Mouse (Mus musculus): ENCODE measurements around the gene Gm10337. TPM values are rescaled to one million over a fixed set of nuclear protein-coding genes. Genes with fewer than 3 reads are reported as not detected.

Gene Gm10337
- polyA plus RNA-seq, 1 experiment from 2014 or later = 2.7 TPM

DNA sequence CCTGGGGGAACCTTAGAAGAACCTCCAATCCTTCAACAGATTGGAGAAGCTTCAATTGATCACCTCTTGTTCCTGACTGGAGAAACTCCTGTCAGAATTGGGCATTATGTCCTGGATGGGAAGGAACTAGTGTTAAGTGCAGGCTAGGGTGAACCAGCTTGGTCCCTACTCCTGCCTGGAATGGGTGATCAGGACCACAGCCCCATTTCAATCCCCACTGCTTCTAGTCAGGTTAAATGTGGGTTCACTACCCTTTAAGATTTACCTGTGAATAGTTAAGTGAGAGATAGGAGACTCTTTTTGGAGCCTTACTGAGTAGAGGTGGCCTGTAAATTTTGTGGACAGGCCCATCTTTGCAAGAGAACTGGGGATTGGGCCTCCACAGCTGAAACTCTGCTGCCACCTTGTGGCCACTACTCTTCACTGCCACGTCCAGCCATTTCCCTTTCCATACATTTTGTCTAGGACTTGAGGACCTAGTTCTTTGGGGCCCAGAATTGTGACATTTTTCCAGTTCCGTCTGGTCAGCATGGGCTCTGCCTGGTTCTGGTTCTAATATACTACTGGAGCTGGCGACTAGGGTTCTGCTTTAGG, 21.5 kb downstream of the Gm10337 start, which contains the start of gene Npff:
Gene Npff, minus strand, starts transcription at position 51 of the 594 bp plus-strand sequence.
- H3K4me1 ChIP-seq (ENCODE audit: control insufficient read depth, insufficient read depth, low read length) = peaks cover 9% of the 10 kb centered on the region
- no peaks in the 10 kb centered on the region for H3K9me3 ChIP-seq (replicated peaks; ENCODE audit: control insufficient read depth, low read length)
- ATAC-seq (replicated peaks; ENCODE audit: insufficient number of reproducible peaks, low FRiP score, low TSS enrichment) = no peak
- no peak within 1 kb of the TSS for H3K9ac ChIP-seq (ENCODE audit: low read depth, low read length)
- H3K4me3 ChIP-seq (ENCODE audit: low read depth, low read length) = no peak within 1 kb of the TSS
- no peak within 1 kb of the TSS for H3K27ac ChIP-seq (ENCODE audit: low read depth, low read length)
- peaks cover 14% of the 10 kb centered on the region; the same call in 1 of the 2 replicates for H3K36me3 ChIP-seq (ENCODE audit: control insufficient read depth, insufficient read depth, low read length)
- WGBS (ENCODE audit: insufficient replicate concordance) = 8% methylated on average over 3 of the region's 3 CpGs
- H3K27me3 ChIP-seq (ENCODE audit: control insufficient read depth, insufficient read depth, low read length) = no peaks in the 10 kb centered on the region
- no peak within 1 kb of the TSS for H3K4me2 ChIP-seq

GRCm38 (mm10) chr15:102526111-102527002, 22.8 kb downstream of the Gm10337 start:
- H3K4me2 ChIP-seq = no peak overlapping the region
- 73% methylated on average over 6 of the region's 6 CpGs for WGBS (ENCODE audit: insufficient replicate concordance)
- H3K27me3 ChIP-seq (ENCODE audit: control insufficient read depth, insufficient read depth, low read length) = no peaks in the 10 kb centered on the region
- no peak overlapping the region; the same call in 1 of the 2 replicates for H3K27ac ChIP-seq (ENCODE audit: low read depth, low read length)
- ATAC-seq (replicated peaks; ENCODE audit: insufficient number of reproducible peaks, low FRiP score, low TSS enrichment) = no peak
- peaks cover 11% of the 10 kb centered on the region; the same call in 1 of the 2 replicates for H3K36me3 ChIP-seq (ENCODE audit: control insufficient read depth, insufficient read depth, low read length)
- no peaks in the 10 kb centered on the region for H3K4me1 ChIP-seq (ENCODE audit: control insufficient read depth, insufficient read depth, low read length)
- H3K4me3 ChIP-seq (ENCODE audit: low read depth, low read length) = no peak overlapping the region
- no peaks in the 10 kb centered on the region for H3K9me3 ChIP-seq (replicated peaks; ENCODE audit: control insufficient read depth, low read length)
- H3K9ac ChIP-seq (ENCODE audit: low read depth, low read length) = no peak overlapping the region

DNA sequence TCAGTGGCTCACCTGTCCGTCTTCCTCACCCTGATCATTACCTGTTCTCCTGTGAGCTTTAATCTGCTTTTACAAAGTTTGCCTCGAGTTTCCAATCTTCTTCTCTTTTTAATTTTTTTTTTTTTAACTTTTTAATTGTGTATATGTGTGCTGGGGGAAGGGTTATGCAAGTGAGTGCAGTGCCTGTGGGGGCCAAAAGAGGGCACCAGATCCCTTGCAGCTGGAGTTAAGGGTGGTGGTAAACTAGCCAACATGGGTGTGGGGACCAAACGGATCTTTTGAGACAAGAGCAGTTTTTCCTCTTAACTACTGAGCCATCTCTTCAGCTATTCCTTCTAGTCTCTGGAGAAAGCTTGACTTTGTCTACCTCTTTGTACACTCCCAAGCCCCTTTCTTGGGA, 24.4 kb downstream of the Gm10337 start:
- no peak overlapping the region for H3K4me3 ChIP-seq (ENCODE audit: low read depth, low read length)
- no peak overlapping the region for H3K27ac ChIP-seq (ENCODE audit: low read depth, low read length)
- 74% methylated on average over 3 of the region's 3 CpGs for WGBS (ENCODE audit: insufficient replicate concordance)
- H3K9me3 ChIP-seq (replicated peaks; ENCODE audit: control insufficient read depth, low read length) = no peaks in the 10 kb centered on the region
- H3K36me3 ChIP-seq (ENCODE audit: control insufficient read depth, insufficient read depth, low read length) = peaks cover 12% of the 10 kb centered on the region
- H3K4me1 ChIP-seq (ENCODE audit: control insufficient read depth, insufficient read depth, low read length) = no peaks in the 10 kb centered on the region
- H3K4me2 ChIP-seq = no peak overlapping the region
- H3K27me3 ChIP-seq (ENCODE audit: control insufficient read depth, insufficient read depth, low read length) = no peaks in the 10 kb centered on the region
- ATAC-seq (replicated peaks; ENCODE audit: insufficient number of reproducible peaks, low FRiP score, low TSS enrichment) = no peak
- no peak overlapping the region for H3K9ac ChIP-seq (ENCODE audit: low read depth, low read length)

- WGBS (ENCODE audit: insufficient replicate concordance) = 97% methylated on average over 1 of the region's 1 CpGs
- Histone ChIP-seq H3K9ac (ENCODE audit: low read depth, low read length) (no peak overlapping the region), H3K36me3 (ENCODE audit: control insufficient read depth, insufficient read depth, low read length) (peaks cover 12% of the 10 kb centered on the region), H3K27ac (ENCODE audit: low read depth, low read length) (no peak overlapping the region), H3K9me3 (replicated peaks; ENCODE audit: control insufficient read depth, low read length) (no peaks in the 10 kb centered on the region), H3K4me2 (no peak overlapping the region), H3K4me1 (ENCODE audit: control insufficient read depth, insufficient read depth, low read length) (no peaks in the 10 kb centered on the region), H3K27me3 (ENCODE audit: control insufficient read depth, insufficient read depth, low read length) (no peaks in the 10 kb centered on the region), H3K4me3 (ENCODE audit: low read depth, low read length) (no peak overlapping the region)
- ATAC-seq (replicated peaks; ENCODE audit: insufficient number of reproducible peaks, low FRiP score, low TSS enrichment) = no peak
These were observed 24.9 kb downstream of the Gm10337 start for GRCm38 (mm10) chr15:102528396-102528795.

DNA sequence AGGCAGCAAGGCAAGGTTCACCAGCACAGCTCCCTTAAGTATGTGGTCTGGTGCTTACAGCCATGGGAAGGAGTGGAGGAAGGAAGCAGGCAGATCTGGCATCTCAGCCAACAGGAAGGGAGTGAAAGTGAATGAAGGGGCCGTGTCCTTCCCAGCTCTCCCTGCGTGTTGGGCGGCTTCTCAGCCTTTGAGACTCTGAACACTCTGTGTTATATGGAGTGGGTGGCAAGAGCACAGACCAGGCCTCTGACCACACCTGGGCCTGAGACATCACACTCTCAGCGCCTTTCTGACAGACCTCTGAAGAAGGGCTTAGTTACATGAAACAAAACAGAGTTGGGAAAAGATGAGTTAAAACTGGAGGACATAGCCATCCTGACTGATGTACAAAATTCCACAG, 27.0 kb downstream of the Gm10337 start:
- no peaks in the 10 kb centered on the region for H3K9me3 ChIP-seq (replicated peaks; ENCODE audit: control insufficient read depth, low read length)
- H3K4me3 ChIP-seq (ENCODE audit: low read depth, low read length) = no peak overlapping the region
- no peak overlapping the region for H3K9ac ChIP-seq (ENCODE audit: low read depth, low read length)
- peaks cover 16% of the 10 kb centered on the region for H3K36me3 ChIP-seq (ENCODE audit: control insufficient read depth, insufficient read depth, low read length)
- ATAC-seq (replicated peaks; ENCODE audit: insufficient number of reproducible peaks, low FRiP score, low TSS enrichment) = no peak
- H3K4me1 ChIP-seq (ENCODE audit: control insufficient read depth, insufficient read depth, low read length) = no peaks in the 10 kb centered on the region
- WGBS (ENCODE audit: insufficient replicate concordance) = 81% methylated on average over 4 of the region's 4 CpGs
- H3K4me2 ChIP-seq = no peak overlapping the region
- H3K27me3 ChIP-seq (ENCODE audit: control insufficient read depth, insufficient read depth, low read length) = no peaks in the 10 kb centered on the region
- H3K27ac ChIP-seq (ENCODE audit: low read depth, low read length) = no peak overlapping the region

GRCm38 (mm10) chr15:102531586-102531985, 28.1 kb downstream of the Gm10337 start:
- no peak overlapping the region for H3K4me2 ChIP-seq
- no peak overlapping the region for H3K4me3 ChIP-seq (ENCODE audit: low read depth, low read length)
- H3K27ac ChIP-seq (ENCODE audit: low read depth, low read length) = no peak overlapping the region
- no peaks in the 10 kb centered on the region for H3K4me1 ChIP-seq (ENCODE audit: control insufficient read depth, insufficient read depth, low read length)
- H3K9me3 ChIP-seq (replicated peaks; ENCODE audit: control insufficient read depth, low read length) = no peaks in the 10 kb centered on the region
- no peak overlapping the region for H3K9ac ChIP-seq (ENCODE audit: low read depth, low read length)
- ATAC-seq (replicated peaks; ENCODE audit: insufficient number of reproducible peaks, low FRiP score, low TSS enrichment) = no peak
- no peaks in the 10 kb centered on the region for H3K27me3 ChIP-seq (ENCODE audit: control insufficient read depth, insufficient read depth, low read length)
- WGBS (ENCODE audit: insufficient replicate concordance) = 84% methylated on average over 4 of the region's 4 CpGs
- peaks cover 16% of the 10 kb centered on the region for H3K36me3 ChIP-seq (ENCODE audit: control insufficient read depth, insufficient read depth, low read length)

GRCm38 (mm10) chr15:102532106-102532900, 28.8 kb downstream of the Gm10337 start:
- no peaks in the 10 kb centered on the region for H3K27me3 ChIP-seq (ENCODE audit: control insufficient read depth, insufficient read depth, low read length)
- no peak overlapping the region for H3K9ac ChIP-seq (ENCODE audit: low read depth, low read length)
- no peak overlapping the region for H3K4me3 ChIP-seq (ENCODE audit: low read depth, low read length)
- no peak for ATAC-seq (replicated peaks; ENCODE audit: insufficient number of reproducible peaks, low FRiP score, low TSS enrichment)
- WGBS (ENCODE audit: insufficient replicate concordance) = 88% methylated on average over 3 of the region's 3 CpGs
- no peak overlapping the region for H3K27ac ChIP-seq (ENCODE audit: low read depth, low read length)
- no peaks in the 10 kb centered on the region for H3K4me1 ChIP-seq (ENCODE audit: control insufficient read depth, insufficient read depth, low read length)
- H3K9me3 ChIP-seq (replicated peaks; ENCODE audit: control insufficient read depth, low read length) = no peaks in the 10 kb centered on the region
- peaks cover 18% of the 10 kb centered on the region for H3K36me3 ChIP-seq (ENCODE audit: control insufficient read depth, insufficient read depth, low read length)
- H3K4me2 ChIP-seq = no peak overlapping the region

DNA sequence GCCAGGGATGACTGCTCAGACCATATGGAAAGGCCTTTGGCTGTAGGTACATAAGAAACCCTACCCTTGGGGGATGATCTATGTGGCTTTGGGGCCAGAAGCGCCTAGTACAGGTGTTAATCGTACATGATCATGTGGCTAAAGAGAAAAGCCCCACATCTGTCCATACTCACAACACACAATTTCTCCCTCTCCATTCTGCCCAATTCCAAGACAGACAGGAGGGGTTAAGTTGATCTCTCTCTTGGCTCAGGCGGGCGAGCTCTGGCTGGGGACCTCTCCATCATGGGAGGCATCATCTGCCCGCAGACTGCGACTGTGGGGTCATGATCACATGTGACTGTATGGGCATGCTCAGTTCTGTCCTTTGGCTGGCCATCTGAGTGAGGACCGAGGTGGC, 30.4 kb downstream of the Gm10337 start:
- H3K4me1 ChIP-seq (ENCODE audit: control insufficient read depth, insufficient read depth, low read length) = no peaks in the 10 kb centered on the region
- ATAC-seq (replicated peaks; ENCODE audit: insufficient number of reproducible peaks, low FRiP score, low TSS enrichment) = no peak
- no peak overlapping the region for H3K9ac ChIP-seq (ENCODE audit: low read depth, low read length)
- 89% methylated on average over 7 of the region's 7 CpGs for WGBS (ENCODE audit: insufficient replicate concordance)
- H3K36me3 ChIP-seq (ENCODE audit: control insufficient read depth, insufficient read depth, low read length) = peaks cover 19% of the 10 kb centered on the region
- H3K4me2 ChIP-seq = no peak overlapping the region
- H3K27ac ChIP-seq (ENCODE audit: low read depth, low read length) = no peak overlapping the region
- H3K9me3 ChIP-seq (replicated peaks; ENCODE audit: control insufficient read depth, low read length) = no peaks in the 10 kb centered on the region
- H3K27me3 ChIP-seq (ENCODE audit: control insufficient read depth, insufficient read depth, low read length) = no peaks in the 10 kb centered on the region
- H3K4me3 ChIP-seq (ENCODE audit: low read depth, low read length) = no peak overlapping the region
